Mouse (Mus musculus): ENCODE measurements around the gene Nfia. TPM values are rescaled to one million over a fixed set of nuclear protein-coding genes. Genes with fewer than 3 reads are reported as not detected.

Nfia gene
- polyA plus RNA-seq, 1 experiment: 1.4 TPM

DNA sequence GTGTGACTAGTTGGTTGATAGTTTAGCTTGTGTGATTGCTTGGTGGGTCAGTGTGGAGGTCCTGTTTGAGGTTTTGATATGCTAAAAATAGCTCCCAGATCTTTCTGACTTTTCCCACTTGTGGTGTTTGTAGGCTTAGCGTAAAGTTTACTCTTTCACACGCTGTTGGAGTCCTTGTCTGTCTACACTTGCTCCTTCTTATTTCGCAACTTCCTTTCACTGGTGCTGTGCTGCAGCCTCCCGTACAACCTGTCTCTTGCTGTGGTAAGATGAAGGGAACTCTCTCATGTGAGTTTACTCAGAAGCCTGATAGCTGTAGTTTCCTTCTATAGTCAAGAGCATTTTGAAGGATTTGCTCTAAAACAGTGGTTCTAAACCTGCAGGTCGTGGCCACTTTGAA, 69.2 kb downstream of the Nfia start:
- Histone ChIP-seq H3K27ac (ENCODE audit: insufficient read depth, low read length) (no peak overlapping the region), H3K36me3 (ENCODE audit: control insufficient read depth, insufficient read depth, low read length, poor library complexity, severe bottlenecking) (no peaks in the 10 kb centered on the region), H3K27me3 (ENCODE audit: control insufficient read depth, insufficient read depth, low read length, poor library complexity, severe bottlenecking) (no peaks in the 10 kb centered on the region; the same call in 1 of the 2 replicates), H3K4me3 (ENCODE audit: low read depth, low read length) (no peak overlapping the region), H3K4me1 (ENCODE audit: control insufficient read depth, insufficient read depth, low read length) (no peaks in the 10 kb centered on the region), H3K9me3 (replicated peaks; ENCODE audit: control insufficient read depth, insufficient read depth, low read length, poor library complexity, severe bottlenecking) (no peaks in the 10 kb centered on the region), H3K9ac (ENCODE audit: low read depth, poor library complexity, severe bottlenecking) (no peak overlapping the region)
- no peak for TF ChIP-seq EP300 (IDR thresholded peaks at IDR 0.05; ENCODE audit: insufficient read depth, low read depth, low read length)
- TF ChIP-seq POLR2A (IDR thresholded peaks at IDR 0.05; ENCODE audit: insufficient read depth, low read length): no peak
- TF ChIP-seq CTCF (IDR thresholded peaks at IDR 0.05; ENCODE audit: low read depth, low read length): no peak

DNA sequence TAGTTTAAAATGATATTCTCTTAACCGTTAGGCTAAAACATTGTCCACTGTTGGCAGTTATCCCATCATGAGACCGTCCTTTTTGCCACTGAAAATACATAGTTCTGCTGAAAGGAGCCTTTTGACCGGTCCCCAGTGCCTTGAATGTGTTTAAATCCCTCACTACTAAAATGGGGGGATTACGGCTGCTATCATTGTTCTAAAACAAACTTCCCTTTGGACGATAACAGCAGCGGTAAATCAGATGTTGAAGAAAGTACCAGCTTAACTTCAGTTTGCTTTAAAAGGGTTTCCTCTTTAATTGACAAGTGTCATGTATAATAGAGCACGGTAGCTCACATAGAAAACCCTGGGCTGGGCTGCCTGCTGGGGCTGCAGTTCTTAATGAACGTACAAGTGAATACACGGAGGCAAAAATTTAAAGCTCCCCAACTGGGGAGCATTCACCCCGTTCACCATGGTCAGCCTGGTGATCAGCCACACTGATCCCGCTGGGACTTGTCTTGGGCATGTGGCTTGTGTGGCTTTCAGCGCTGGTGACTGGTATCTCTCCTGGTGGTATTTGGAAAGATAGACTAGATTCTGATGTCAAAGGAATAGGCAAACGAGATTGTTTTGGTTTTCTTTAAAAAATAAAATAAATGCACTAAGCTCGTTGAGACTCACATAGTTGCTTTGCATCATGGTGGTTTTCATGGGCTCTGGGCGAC, 71.6 kb downstream of the Nfia start:
- H3K27me3 ChIP-seq (ENCODE audit: control insufficient read depth, insufficient read depth, low read length, poor library complexity, severe bottlenecking): no peaks in the 10 kb centered on the region; the same call in 1 of the 2 replicates
- TF ChIP-seq POLR2A (IDR thresholded peaks at IDR 0.05; ENCODE audit: insufficient read depth, low read length): no peak
- no peak for TF ChIP-seq CTCF (IDR thresholded peaks at IDR 0.05; ENCODE audit: low read depth, low read length)

DNA sequence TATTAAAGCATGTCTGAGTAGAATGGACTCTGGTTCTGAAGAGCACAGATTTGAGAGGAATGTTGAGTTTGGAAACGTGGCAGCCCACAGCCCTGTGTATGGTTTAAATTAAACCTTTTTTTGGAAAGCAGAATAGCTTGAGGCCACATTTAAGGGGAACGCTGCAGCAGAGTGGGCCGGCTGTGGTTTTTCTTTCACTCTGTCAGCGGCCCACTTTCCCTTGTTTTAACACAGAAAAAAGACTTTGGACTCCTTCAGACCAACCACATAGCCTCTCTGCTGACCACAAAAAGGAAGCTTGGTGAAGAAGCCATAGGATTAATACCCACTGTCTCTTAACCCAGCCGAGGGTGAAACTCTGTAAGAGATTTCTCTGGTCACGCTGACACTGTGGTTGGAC, 72.4 kb downstream of the Nfia start:
- TF ChIP-seq CTCF (IDR thresholded peaks at IDR 0.05; ENCODE audit: low read depth, low read length): no peak
- TF ChIP-seq EP300 (IDR thresholded peaks at IDR 0.05; ENCODE audit: insufficient read depth, low read depth, low read length): no peak
- no peak for TF ChIP-seq POLR2A (IDR thresholded peaks at IDR 0.05; ENCODE audit: insufficient read depth, low read length)
- no peak overlapping the region for H3K4me3 ChIP-seq (ENCODE audit: low read depth, low read length)
- H3K9ac ChIP-seq (ENCODE audit: low read depth, poor library complexity, severe bottlenecking): no peak overlapping the region
- no peak overlapping the region for H3K27ac ChIP-seq (ENCODE audit: insufficient read depth, low read length)
- H3K27me3 ChIP-seq (ENCODE audit: control insufficient read depth, insufficient read depth, low read length, poor library complexity, severe bottlenecking): no peaks in the 10 kb centered on the region; the same call in 1 of the 2 replicates
- H3K4me1 ChIP-seq (ENCODE audit: control insufficient read depth, insufficient read depth, low read length): no peaks in the 10 kb centered on the region
- no peaks in the 10 kb centered on the region for H3K9me3 ChIP-seq (replicated peaks; ENCODE audit: control insufficient read depth, insufficient read depth, low read length, poor library complexity, severe bottlenecking)
- H3K36me3 ChIP-seq (ENCODE audit: control insufficient read depth, insufficient read depth, low read length, poor library complexity, severe bottlenecking): no peaks in the 10 kb centered on the region

More for the DNA sequence above, 71.6 kb downstream of the Nfia start:
- Histone ChIP-seq H3K4me1 (ENCODE audit: control insufficient read depth, insufficient read depth, low read length) (no peaks in the 10 kb centered on the region), H3K27ac (ENCODE audit: insufficient read depth, low read length) (no peak overlapping the region), H3K4me3 (ENCODE audit: low read depth, low read length) (no peak overlapping the region), H3K36me3 (ENCODE audit: control insufficient read depth, insufficient read depth, low read length, poor library complexity, severe bottlenecking) (no peaks in the 10 kb centered on the region), H3K9me3 (replicated peaks; ENCODE audit: control insufficient read depth, insufficient read depth, low read length, poor library complexity, severe bottlenecking) (no peaks in the 10 kb centered on the region), H3K9ac (ENCODE audit: low read depth, poor library complexity, severe bottlenecking) (no peak overlapping the region)

DNA sequence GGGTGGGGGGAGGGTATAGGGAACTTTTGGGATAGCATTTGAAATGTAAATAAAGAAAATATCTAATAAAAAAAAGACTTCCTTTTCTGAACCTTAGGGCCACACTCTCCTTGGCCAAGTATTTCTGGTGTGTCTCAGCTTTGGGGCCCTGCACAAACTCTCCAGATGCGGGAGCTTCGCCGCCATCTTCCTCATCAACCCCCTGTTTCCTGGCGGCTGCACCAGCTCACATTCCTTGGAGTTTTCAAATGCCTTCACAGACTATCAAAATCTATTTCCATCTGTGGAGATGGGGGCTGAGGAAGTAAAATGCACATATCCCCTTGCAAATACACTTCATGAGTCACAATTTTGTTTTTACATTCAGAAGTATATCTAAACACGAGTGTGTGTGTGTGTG, 75.1 kb downstream of the Nfia start:
- Histone ChIP-seq H3K36me3 (ENCODE audit: control insufficient read depth, insufficient read depth, low read length, poor library complexity, severe bottlenecking) (no peaks in the 10 kb centered on the region), H3K9me3 (replicated peaks; ENCODE audit: control insufficient read depth, insufficient read depth, low read length, poor library complexity, severe bottlenecking) (no peaks in the 10 kb centered on the region), H3K27ac (ENCODE audit: insufficient read depth, low read length) (no peak overlapping the region), H3K27me3 (ENCODE audit: control insufficient read depth, insufficient read depth, low read length, poor library complexity, severe bottlenecking) (no peaks in the 10 kb centered on the region; the same call in 1 of the 2 replicates), H3K4me3 (ENCODE audit: low read depth, low read length) (no peak overlapping the region), H3K9ac (ENCODE audit: low read depth, poor library complexity, severe bottlenecking) (no peak overlapping the region), H3K4me1 (ENCODE audit: control insufficient read depth, insufficient read depth, low read length) (no peaks in the 10 kb centered on the region)
- TF ChIP-seq CTCF (IDR thresholded peaks at IDR 0.05; ENCODE audit: low read depth, low read length) (no peak), EP300 (IDR thresholded peaks at IDR 0.05; ENCODE audit: insufficient read depth, low read depth, low read length) (no peak), POLR2A (IDR thresholded peaks at IDR 0.05; ENCODE audit: insufficient read depth, low read length) (no peak)

DNA sequence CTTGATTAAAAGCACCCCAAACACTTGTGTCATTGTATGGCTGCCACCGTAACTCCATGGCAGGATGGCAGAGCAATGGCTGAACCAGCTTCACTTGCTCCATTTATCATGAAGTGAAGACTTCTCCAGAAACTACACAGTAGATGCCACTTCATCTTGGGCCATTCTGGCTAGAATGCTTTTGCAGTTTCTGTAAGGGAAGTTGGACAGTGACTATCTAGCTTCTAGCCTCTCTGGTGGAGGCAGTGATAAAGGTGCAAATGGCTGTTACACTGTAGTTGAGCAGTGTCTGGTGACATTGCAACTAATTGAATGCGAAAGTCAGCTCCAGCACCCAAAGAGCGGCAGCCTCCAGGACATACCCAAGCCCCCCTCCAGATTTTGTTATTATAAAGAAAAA, 78.5 kb downstream of the Nfia start:
- H3K4me3 ChIP-seq (ENCODE audit: low read depth, low read length): no peak overlapping the region
- H3K9ac ChIP-seq (ENCODE audit: low read depth, poor library complexity, severe bottlenecking): no peak overlapping the region
- H3K27me3 ChIP-seq (ENCODE audit: control insufficient read depth, insufficient read depth, low read length, poor library complexity, severe bottlenecking): no peaks in the 10 kb centered on the region; the same call in 1 of the 2 replicates
- H3K9me3 ChIP-seq (replicated peaks; ENCODE audit: control insufficient read depth, insufficient read depth, low read length, poor library complexity, severe bottlenecking): no peaks in the 10 kb centered on the region
- H3K4me1 ChIP-seq (ENCODE audit: control insufficient read depth, insufficient read depth, low read length): no peaks in the 10 kb centered on the region
- no peaks in the 10 kb centered on the region for H3K36me3 ChIP-seq (ENCODE audit: control insufficient read depth, insufficient read depth, low read length, poor library complexity, severe bottlenecking)
- TF ChIP-seq EP300 (IDR thresholded peaks at IDR 0.05; ENCODE audit: insufficient read depth, low read depth, low read length): no peak
- TF ChIP-seq CTCF (IDR thresholded peaks at IDR 0.05; ENCODE audit: low read depth, low read length): no peak
- TF ChIP-seq POLR2A (IDR thresholded peaks at IDR 0.05; ENCODE audit: insufficient read depth, low read length): no peak
- H3K27ac ChIP-seq (ENCODE audit: insufficient read depth, low read length): no peak overlapping the region

DNA sequence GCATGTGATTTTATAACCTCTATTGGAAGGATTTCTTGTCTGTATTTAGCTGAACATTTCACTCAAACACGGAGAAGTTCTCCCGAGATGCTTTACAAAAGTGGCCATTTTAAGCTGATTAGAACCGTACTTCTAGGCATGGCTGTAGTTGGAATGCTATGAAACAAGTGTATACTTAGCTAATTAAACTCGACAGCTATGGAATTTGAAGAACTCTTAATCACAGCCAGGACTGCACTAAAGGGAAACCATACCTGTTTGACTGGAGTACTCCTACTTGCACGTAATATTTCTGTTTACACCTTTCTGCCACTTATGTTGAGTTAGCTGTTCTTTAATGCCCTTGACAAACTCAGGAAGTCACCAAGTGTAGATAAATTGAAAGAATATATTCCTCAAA, 79.2 kb downstream of the Nfia start:
- no peaks in the 10 kb centered on the region for H3K4me1 ChIP-seq (ENCODE audit: control insufficient read depth, insufficient read depth, low read length)
- no peak overlapping the region for H3K4me3 ChIP-seq (ENCODE audit: low read depth, low read length)

More for the DNA sequence above, 79.2 kb downstream of the Nfia start:
- Histone ChIP-seq H3K36me3 (ENCODE audit: control insufficient read depth, insufficient read depth, low read length, poor library complexity, severe bottlenecking) (no peaks in the 10 kb centered on the region), H3K27ac (ENCODE audit: insufficient read depth, low read length) (no peak overlapping the region), H3K27me3 (ENCODE audit: control insufficient read depth, insufficient read depth, low read length, poor library complexity, severe bottlenecking) (no peaks in the 10 kb centered on the region), H3K9me3 (replicated peaks; ENCODE audit: control insufficient read depth, insufficient read depth, low read length, poor library complexity, severe bottlenecking) (no peaks in the 10 kb centered on the region), H3K9ac (ENCODE audit: low read depth, poor library complexity, severe bottlenecking) (no peak overlapping the region)
- no peak for TF ChIP-seq EP300 (IDR thresholded peaks at IDR 0.05; ENCODE audit: insufficient read depth, low read depth, low read length)
